Mouse (Mus musculus) CD8-positive naive resting alpha-beta T cell, adult 57 days (primary cell): ENCODE measurements around the gene Coro1b. TPM values are rescaled to one million over a fixed set of nuclear protein-coding genes. Genes with fewer than 3 reads are reported as not detected.

Experiments
- total RNA-seq: library from RNA; stranded (reverse); gene quantifications from one replicate; pipeline ENCODE4 v1.2.4, GENCODE M21; 2023

The Coro1b gene
- 125 TPM for total RNA-seq

GRCm38 (mm10) chr19:4148491-4148806 is at the start of gene Coro1b:
TSS of gene Coro1b (plus strand) at chr19:4148619.

DNA sequence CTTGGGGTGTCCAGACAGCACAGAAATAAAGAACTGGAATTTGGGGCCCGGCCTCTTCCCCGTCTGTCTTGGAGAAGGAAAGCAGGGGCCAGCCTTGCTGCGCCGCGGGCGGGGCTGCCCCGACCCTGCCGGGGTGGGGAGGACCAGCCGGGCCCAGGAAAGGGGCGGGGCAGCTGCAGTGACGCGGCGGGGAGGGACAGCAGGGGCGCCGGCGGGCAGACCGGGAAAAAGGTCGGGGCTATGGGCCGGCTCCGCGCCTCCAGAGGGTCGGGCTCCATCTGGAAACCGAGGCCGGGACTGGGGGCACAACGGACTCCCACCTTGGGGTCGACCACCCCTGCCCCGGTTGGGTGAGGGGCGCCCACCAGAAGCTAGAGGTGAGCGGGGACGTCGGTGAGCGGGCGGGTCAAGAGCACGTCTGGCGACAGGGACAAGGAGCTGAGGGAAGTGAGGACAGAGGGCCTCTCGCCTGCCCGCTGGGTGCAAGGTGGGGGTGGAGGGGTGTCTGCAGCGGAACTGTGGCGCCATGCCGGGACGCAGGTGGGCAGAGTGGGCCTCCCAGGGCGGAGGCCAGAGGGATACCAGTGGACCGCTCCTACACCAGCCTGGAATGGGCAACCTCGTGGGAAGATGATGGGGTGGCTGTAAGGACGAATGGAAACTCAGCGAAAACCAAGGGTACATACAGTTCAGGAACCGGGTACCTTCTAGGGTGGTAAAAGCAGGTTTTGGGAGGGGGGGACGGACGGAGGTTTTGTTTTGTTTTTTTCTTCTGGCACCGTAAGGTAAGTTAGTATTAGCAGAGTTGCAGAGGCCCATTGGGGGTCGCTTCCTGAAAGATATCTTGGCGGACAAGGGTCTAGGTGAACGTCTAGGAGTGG is 48.3 kb upstream of the Coro1b start, which contains the start of gene Pitpnm1:
Gene Pitpnm1 (plus strand): TSS at position 162 of the 881 bp plus-strand sequence.

DNA sequence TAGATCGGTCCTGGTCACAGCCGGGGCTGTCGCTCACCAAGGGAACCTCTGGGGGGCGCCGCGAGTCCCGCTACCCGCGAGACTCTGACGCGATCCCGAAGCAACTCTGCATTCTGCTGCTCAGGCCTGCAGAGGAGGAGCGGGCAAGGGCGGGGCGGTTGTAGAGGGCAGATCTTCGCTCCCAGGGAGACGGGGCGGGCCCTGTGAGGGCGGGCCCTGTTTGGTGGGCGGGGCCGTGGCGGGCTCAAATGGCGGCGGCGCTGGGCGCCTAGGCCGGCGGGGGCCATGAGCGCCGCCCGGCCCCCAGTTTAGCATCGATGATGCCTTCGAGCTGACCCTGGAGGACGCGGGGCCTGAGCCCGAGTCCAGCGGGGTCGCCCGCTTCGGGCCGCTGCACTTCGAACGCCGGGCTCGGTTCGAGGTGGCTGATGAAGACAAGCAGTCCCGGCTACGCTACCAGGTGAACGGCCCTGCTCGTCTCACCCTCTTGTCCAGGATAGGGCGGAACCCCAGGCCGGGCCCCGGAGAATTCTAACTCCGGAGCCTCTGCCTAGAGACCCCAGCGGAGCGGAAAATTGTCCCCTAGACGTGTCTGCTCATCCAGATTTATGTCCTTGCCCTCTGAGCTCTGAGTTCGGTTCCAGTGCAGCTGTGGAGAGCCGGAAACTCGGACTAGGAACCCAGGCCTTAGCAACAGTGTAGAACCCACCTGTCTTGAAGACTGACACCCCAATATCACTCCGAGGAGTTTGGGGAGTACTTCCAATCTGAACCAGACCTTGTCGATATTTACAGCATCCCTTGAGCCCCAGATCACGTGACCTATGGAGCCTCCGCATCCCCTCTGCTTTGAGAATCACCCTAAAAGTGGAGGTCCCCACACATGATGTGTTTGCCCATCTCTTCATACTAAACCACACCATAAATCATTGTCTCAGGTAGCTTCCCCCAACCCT is 22.4 kb upstream of the Coro1b start, which contains the start of gene Aip:
Gene Aip (minus strand): TSS at position 118 of the 956 bp plus-strand sequence.

DNA sequence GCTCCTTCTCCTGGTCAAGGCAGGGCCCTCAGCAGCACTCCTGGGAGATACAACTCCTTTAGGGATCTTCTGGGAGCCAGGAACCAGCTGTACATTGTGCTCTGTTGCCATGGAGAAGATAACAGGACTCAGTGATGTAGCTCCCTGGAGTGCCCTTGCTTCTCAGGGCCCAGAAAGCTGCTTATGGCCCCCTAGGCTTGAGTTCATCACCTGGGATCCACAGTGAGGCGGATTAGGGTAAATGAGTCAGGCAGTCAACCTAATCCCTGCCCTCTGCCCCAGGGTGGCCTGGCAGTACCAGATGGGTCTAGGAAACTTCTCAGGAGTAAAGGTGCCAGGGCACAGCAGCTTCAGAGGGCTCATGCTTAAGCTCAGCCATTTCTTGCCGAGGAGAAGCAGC is 9.0 kb upstream of the Coro1b start, which contains the start of gene Gpr152:
Gene Gpr152 (plus strand): TSS at position 342 of the 400 bp plus-strand sequence.

DNA sequence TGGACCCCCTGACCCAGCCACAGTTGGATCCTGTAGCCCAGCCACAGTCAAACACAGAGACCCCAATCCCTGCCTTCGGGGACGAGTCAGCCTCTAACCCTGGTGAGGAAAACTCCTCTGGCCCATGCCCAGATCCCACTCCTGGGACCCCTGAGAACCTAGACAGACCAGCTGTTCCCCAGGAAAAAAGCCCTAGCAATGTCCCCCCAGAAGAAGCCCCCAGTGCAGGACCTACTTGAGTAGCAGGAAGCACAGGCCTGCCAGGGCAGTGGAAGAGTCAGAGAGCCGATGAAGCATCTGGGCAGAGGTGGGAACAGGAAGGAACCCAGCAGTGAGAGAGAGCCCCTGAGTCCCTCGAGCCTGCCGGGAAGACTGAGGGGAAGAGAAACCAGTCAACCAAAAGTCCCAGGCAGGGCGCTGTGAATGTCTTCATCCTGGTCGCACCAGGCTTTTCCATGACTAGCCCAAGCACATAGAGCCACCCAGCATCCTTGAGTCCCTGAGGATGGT is 4.6 kb upstream of the Coro1b start, which contains the start of gene Cabp4:
Gene Cabp4 (minus strand): TSS at position 275 of the 510 bp plus-strand sequence.

DNA sequence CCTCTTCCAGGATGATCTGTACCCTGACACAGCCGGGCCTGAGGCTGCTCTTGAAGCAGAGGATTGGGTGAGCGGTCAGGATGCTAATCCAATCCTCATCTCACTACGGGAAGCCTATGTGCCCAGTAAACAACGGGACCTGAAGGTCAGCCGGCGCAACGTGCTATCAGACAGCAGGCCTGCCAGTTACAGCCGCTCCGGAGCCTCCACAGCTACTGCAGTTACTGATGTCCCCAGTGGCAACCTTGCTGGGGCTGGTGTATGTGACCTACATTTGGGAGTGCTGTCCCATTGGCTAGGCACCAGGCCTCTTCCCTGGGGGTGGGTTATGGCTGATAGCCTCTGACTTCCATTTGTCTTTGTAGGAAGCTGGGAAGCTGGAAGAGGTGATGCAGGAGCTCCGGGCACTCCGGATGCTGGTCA is 4.8 kb downstream of the Coro1b start, which contains the start of gene Ptprcap:
Gene Ptprcap (plus strand): TSS at position 373 of the 423 bp plus-strand sequence.

GRCm38 (mm10) chr19:4162646-4163542 is 14.5 kb downstream of the Coro1b start, which contains the start of gene Rps6kb2:
TSS of gene Rps6kb2 (minus strand) at chr19:4163354.

GRCm38 (mm10) chr19:4175368-4175947 is 27.0 kb downstream of the Coro1b start, which contains the start of gene Carns1:
TSS of gene Carns1 (minus strand) at chr19:4175479.

GRCm38 (mm10) chr19:4190831-4191334 is 42.5 kb downstream of the Coro1b start, which contains the start of gene Tbc1d10c:
TSS of gene Tbc1d10c (minus strand) at chr19:4191284.

DNA sequence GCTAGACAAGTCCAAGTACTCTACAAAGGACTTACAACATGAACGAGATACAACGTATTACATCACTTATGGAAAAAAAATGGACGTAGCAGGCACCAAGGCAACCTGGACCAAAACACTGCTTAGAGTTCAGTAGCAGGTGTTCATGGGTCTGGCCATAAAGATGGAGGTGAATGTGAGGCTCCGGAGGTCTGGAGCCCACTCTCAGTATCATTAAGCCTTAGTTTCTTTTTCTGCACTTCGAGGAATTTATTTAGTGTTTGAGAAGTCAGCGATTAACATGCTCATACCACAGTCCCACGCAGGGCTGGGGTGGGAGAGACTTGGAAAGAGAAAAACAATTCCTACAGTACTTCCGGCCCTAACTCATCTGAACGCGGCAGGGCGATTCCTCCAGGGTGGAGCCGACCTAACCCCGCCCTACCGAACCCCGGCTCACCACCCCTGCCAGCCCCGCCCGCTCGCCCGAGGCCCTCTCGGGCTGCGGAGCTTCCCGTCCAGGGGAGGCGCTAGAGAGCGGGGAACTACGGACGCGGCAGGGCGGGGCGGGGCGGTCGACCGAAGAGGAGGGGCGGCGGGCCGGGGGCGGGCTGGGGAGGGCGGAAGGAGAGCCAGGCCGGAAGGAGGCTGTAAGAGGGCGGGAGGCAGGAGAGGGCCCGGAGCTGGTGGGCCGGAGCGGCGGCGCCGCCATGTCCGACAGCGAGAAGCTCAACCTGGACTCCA is 43.3 kb downstream of the Coro1b start, which contains the start of gene Ppp1ca:
Gene Ppp1ca (plus strand): TSS at position 538 of the 723 bp plus-strand sequence.

DNA sequence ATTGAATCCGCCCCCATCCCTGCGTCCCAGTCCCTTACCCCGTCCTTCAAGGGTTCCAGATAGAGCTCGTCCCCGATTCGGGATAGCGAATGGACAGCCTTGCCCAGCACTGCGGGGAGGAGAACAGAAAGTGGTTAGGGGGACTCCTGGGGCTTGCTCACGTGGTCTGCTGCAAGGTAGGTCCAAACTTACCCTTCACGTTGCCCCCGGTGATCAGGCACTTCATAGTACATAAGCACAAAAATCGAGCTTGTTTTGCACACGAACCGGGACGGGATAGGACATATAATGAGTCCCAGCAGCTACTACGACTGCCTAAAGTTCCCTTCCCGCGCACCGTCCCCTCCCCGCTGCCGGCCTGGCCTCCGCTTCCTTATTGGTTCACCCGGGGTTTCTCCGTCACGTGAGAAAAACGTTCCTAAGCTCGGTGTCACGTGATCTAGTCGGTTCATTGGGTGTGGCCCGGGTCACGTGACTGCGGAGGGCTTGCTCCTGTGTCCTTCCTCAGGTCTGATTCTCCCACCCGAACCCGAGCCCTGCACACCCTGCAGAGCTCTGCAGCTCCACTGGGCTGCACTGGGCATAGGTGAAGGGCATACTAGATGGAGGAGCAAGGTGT is 53.0 kb downstream of the Coro1b start, which contains the start of gene Rad9a:
Gene Rad9a (minus strand): TSS at position 372 of the 619 bp plus-strand sequence.

Other genes starting within 250 kb of the Coro1b start
- 83.4 TPM for gene Tcirg1, start 241.5 kb upstream of the Coro1b start, total RNA-seq
- 52.9 TPM for gene Ndufs8, start 235.8 kb upstream of the Coro1b start, total RNA-seq
- gene Aldh3b1, start 218.8 kb upstream of the Coro1b start, total RNA-seq, result 1.6 TPM
- 43.8 TPM for gene Unc93b1, start 213.4 kb upstream of the Coro1b start, total RNA-seq
- not detected for gene Aldh3b3, start 190.0 kb upstream of the Coro1b start, total RNA-seq
- gene Aldh3b2, start 176.3 kb upstream of the Coro1b start, total RNA-seq, result not detected
- not detected for gene Acy3, start 162.0 kb upstream of the Coro1b start, total RNA-seq
- not detected for gene Tbx10, start 155.9 kb upstream of the Coro1b start, total RNA-seq
- 8.7 TPM for gene Nudt8, start 148.0 kb upstream of the Coro1b start, total RNA-seq
- gene Gm49405, start 148.0 kb upstream of the Coro1b start, total RNA-seq, result 2.3 TPM
- 5.1 TPM for gene Doc2g, start 145.3 kb upstream of the Coro1b start, total RNA-seq
- gene Ndufv1, start 135.8 kb upstream of the Coro1b start, total RNA-seq, result 109 TPM
- gene Gstp1, start 110.6 kb upstream of the Coro1b start, total RNA-seq, result 191 TPM
- gene Gstp2, start 102.6 kb upstream of the Coro1b start, total RNA-seq, result 32.5 TPM
- gene Gstp3, start 89.0 kb upstream of the Coro1b start, total RNA-seq, result 26.6 TPM
- gene Cabp2, start 67.0 kb upstream of the Coro1b start, total RNA-seq, result not detected
- 161 TPM for gene Cdk2ap2, start 51.4 kb upstream of the Coro1b start, total RNA-seq
- 317 TPM for gene Pitpnm1, start 48.6 kb upstream of the Coro1b start, total RNA-seq
- 134 TPM for gene Aip, start 22.8 kb upstream of the Coro1b start, total RNA-seq
- gene Gpr152, start 8.8 kb upstream of the Coro1b start, total RNA-seq, result 0.58 TPM
- 0.37 TPM for gene Cabp4, start 4.6 kb upstream of the Coro1b start, total RNA-seq
- gene Ptprcap, start 5.0 kb downstream of the Coro1b start, total RNA-seq, result 302 TPM
- 35.9 TPM for gene Rps6kb2, start 14.7 kb downstream of the Coro1b start, total RNA-seq
- 63.4 TPM for gene Carns1, start 26.9 kb downstream of the Coro1b start, total RNA-seq
- gene Tbc1d10c, start 42.7 kb downstream of the Coro1b start, total RNA-seq, result 309 TPM
- 343 TPM for gene Ppp1ca, start 43.4 kb downstream of the Coro1b start, total RNA-seq
- 44.6 TPM for gene Rad9a, start 53.0 kb downstream of the Coro1b start, total RNA-seq
- gene Clcf1, start 65.6 kb downstream of the Coro1b start, total RNA-seq, result 197 TPM
- not detected for gene AC109138.7, start 65.7 kb downstream of the Coro1b start, total RNA-seq
- gene Pold4, start 83.3 kb downstream of the Coro1b start, total RNA-seq, result 55.7 TPM
- gene Ssh3, start 120.6 kb downstream of the Coro1b start, total RNA-seq, result 13.6 TPM
- 17.4 TPM for gene Ankrd13d, start 134.5 kb downstream of the Coro1b start, total RNA-seq
- gene Grk2, start 157.6 kb downstream of the Coro1b start, total RNA-seq, result 359 TPM
- 152 TPM for gene Kdm2a, start 249.7 kb downstream of the Coro1b start, total RNA-seq